Mouse (Mus musculus) thymus, adult 2 months (tissue): ENCODE results near the gene Bik.

Experiments
- CTCF ChIP-seq: fragments of 200-500 bp; IDR thresholded peaks from 2 replicates; pipeline ENCODE4 v1.5.1; 2012; ENCODE audit warnings: mild to moderate bottlenecking, control low read depth, low read length, moderate library complexity, borderline replicate concordance; ENCODE audit not compliant: control insufficient read depth, poor library complexity, insufficient read depth; ENCODE audit errors: extremely low read depth
- POLR2A ChIP-seq: fragments of 200-500 bp; IDR thresholded peaks from 2 replicates; pipeline ENCODE4 v1.6.1; 2012; ENCODE audit warnings: mild to moderate bottlenecking, low read length, control low read depth, moderate library complexity; ENCODE audit not compliant: control insufficient read depth, poor library complexity, insufficient read depth; ENCODE audit errors: extremely low read depth

DNA sequence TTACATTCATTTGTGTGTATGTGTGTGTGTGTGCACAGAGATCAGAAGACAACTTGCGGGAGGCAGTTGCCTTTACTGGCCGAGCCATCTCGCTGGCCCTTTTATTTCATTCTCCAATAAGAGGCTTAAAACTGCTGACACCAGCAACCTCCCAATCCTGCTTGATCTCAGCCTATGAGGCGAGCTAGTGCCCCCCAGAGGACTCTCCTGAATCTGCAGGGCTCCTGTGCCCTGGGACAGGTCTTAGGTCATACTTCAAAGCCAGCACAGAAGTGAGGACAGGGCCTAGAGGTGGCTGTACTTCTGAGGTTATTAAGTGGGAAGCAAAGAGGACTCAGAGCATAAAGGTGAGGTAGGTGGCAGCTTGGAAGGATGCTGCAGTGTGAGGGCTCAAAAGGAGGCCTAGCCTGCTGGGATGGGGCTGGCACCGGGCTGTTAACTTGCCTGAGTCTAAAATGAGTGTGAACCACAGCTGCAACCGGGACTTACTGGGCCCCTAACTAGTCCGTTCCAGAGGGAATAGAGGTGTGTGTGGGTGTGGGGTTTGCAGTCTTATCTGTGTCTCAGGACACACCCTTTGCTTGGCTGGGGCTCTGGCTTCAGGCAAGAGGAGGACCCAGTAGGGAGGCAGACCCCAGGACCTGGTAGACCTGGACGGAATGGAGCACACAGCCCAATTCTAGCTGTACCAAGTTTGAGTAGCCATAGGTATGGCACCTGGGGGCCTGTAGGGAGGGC lies 56.9 kb downstream of the Bik start:
- TF ChIP-seq POLR2A: no peak
- TF ChIP-seq CTCF: peak; percentile 65; the same call in 1 of the 2 replicates
